Mouse (Mus musculus) kidney, embryonic 14.5 days (tissue): Measurements from ENCODE around the gene Gm16503. TPM values are rescaled to one million over a fixed set of nuclear protein-coding genes. Genes with fewer than 3 reads are reported as not detected.
"Not testable (repeated sequence)": the region's sequence is repeated elsewhere in the genome, so short reads cannot be mapped to it uniquely, and the experiment has no call there.

Experiments
- ATAC-seq: fragments of 200-750 bp; cut with Nextera tagmentation; 2 replicates; pipeline ENCODE4 v1.8.0; 2017; ENCODE audit warnings: moderate number of reproducible peaks, mild to moderate bottlenecking, moderate TSS enrichment, moderate library complexity; ENCODE audit not compliant: low FRiP score, low TSS enrichment
- H3K27ac ChIP-seq: fragments of 300-500 bp; sonication (generic); 2 replicates; pipeline ENCODE4 v1.5.1; 2014; ENCODE audit warnings: low read depth, mild to moderate bottlenecking, low read length, moderate library complexity, mixed read lengths
- H3K27me3 ChIP-seq: fragments of 300-500 bp; sonication (generic); 2 replicates; pipeline ENCODE4 v1.6.1; 2014; ENCODE audit warnings: mild to moderate bottlenecking, low read length; ENCODE audit not compliant: control insufficient read depth, insufficient read depth
- H3K36me3 ChIP-seq: fragments of 300-500 bp; sonication (generic); 2 replicates; pipeline ENCODE4 v1.6.1; 2014; ENCODE audit warnings: low read length, mixed read lengths; ENCODE audit not compliant: control insufficient read depth, insufficient read depth
- H3K4me1 ChIP-seq: fragments of 300-500 bp; sonication (generic); 2 replicates; pipeline ENCODE4 v1.6.1; 2014; ENCODE audit warnings: low read length, mixed read lengths; ENCODE audit not compliant: control insufficient read depth, insufficient read depth
- H3K4me2 ChIP-seq: fragments of 300-500 bp; sonication (generic); replicated peaks from 2 replicates; pipeline ENCODE4 v1.6.1; 2014; ENCODE audit warnings: low read depth, mild to moderate bottlenecking, low read length
- H3K4me3 ChIP-seq: fragments of 300-500 bp; sonication (generic); 2 replicates; pipeline ENCODE4 v1.5.1; 2014; ENCODE audit warnings: mild to moderate bottlenecking, low read length
- H3K9ac ChIP-seq: fragments of 300-500 bp; sonication (generic); 2 replicates; pipeline ENCODE4 v1.6.1; 2014; ENCODE audit warnings: low read depth, mild to moderate bottlenecking, low read length, moderate library complexity
- H3K9me3 ChIP-seq: fragments of 300-500 bp; sonication (generic); 2 replicates; pipeline ENCODE4 v1.6.1; 2016; ENCODE audit warnings: low read length; ENCODE audit not compliant: control insufficient read depth
- WGBS: fragments of 180-500 bp; shearing (Covaris S2); extraction: QIAGEN DNeasy Blood & Tissue Kit; methylation state at CpG from one replicate; pipeline ENCODE4 v1.1.7; 2014; 5-methylcytosine and 5-hydroxymethylcytosine counted together
- polyA plus RNA-seq: library from polyadenylated mRNA; unstranded; fragments of >200 nt; fragmentation: Nextera tagmentation; extraction: Ambion mirVana; gene quantifications from 2 replicates; pipeline ENCODE4 v1.2.1, GENCODE M21; 2014

Gene Gm16503
- polyA plus RNA-seq, 1 experiment from 2014 or later, result 0.72 TPM

DNA sequence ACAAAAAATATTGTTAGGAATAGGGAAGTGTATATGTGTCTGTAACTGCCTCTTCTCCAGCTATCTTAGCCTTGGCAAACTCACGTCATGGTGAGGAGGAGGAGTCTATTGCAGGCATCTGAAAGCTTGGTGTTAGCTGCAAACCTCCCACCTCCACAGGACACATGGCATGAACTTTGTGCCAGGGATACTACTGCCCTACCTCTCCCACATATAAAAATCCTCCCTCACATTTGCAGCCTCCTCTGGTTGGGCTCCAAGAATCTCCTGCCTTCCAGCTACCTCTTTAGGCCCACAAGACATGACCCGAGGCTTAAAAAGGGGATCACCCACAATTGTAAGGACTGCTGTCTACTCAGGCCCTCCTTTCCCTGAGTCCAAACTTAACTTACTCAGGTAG is 2.3 kb upstream of the Gm16503 start:
- H3K27me3 ChIP-seq, result no peaks in the 10 kb centered on the region

DNA sequence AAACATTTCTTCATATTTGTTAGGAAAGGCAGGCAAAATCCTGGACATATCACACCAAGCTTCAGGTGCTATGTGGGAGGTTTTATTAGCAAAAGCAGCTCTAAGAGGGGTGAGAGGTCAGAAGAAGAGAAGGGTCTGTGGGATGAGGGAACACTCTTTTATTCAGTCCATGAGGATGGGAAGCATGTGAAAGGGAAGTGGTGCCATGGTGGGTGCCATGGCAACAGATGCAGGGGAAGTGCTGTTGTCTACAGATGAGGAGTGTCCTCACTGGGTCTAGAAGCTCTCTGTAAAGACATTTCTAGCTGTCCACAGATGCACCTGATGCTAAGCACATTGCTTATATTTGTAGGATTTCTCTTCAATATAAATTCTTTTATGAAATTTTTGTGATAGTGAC is 1.1 kb downstream of the Gm16503 start:
- peaks cover 27% of the 10 kb centered on the region for H3K9me3 ChIP-seq
- H3K36me3 ChIP-seq, result no peaks in the 10 kb centered on the region
- no peak overlapping the region for H3K4me3 ChIP-seq
- ATAC-seq, result no peak
- no peak overlapping the region for H3K27ac ChIP-seq
- no peaks in the 10 kb centered on the region for H3K27me3 ChIP-seq
- no peak overlapping the region for H3K4me2 ChIP-seq
- no peaks in the 10 kb centered on the region for H3K4me1 ChIP-seq
- H3K9ac ChIP-seq, result no peak overlapping the region

More for the DNA sequence above, 2.3 kb upstream of the Gm16503 start:
- Histone ChIP-seq H3K9me3 (peaks cover 27% of the 10 kb centered on the region), H3K9ac (no peak overlapping the region), H3K27ac (no peak overlapping the region), H3K4me2 (no peak overlapping the region), H3K4me3 (no peak overlapping the region), H3K36me3 (no peaks in the 10 kb centered on the region), H3K4me1 (no peaks in the 10 kb centered on the region)
- WGBS, result 89% methylated on average over 2 of the region's 2 CpGs
- no peak for ATAC-seq

DNA sequence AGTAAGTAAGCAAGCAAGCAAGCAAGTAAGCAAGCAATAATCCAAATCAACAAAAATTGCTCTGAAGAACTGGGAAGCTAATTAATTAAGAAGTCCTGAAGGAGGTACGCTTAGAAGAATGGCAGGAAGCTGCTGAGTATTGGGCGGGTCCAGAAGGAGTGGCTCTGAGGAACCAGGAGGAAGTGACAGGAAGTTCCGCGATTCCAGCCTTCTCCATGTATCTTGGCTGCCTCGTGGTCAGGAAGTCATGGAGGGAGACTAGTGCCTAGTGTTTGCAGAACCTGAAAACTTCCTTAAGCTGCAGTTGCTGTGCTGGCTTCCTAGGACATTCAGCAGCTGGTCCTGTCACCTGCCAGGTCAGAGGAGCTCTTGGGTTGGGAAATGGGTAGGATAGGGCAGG is 13.1 kb downstream of the Gm16503 start, which contains the start of gene Zfp985:
Gene Zfp985, plus strand, starts transcription at position 207 of the 400 bp plus-strand sequence.
- not testable (repeated sequence) for ATAC-seq, H3K9ac ChIP-seq, H3K4me2 ChIP-seq, H3K4me3 ChIP-seq, H3K36me3 ChIP-seq, H3K4me1 ChIP-seq, H3K9me3 ChIP-seq, H3K27me3 ChIP-seq, H3K27ac ChIP-seq
- WGBS, result 81% methylated on average over 5 of the region's 5 CpGs

DNA sequence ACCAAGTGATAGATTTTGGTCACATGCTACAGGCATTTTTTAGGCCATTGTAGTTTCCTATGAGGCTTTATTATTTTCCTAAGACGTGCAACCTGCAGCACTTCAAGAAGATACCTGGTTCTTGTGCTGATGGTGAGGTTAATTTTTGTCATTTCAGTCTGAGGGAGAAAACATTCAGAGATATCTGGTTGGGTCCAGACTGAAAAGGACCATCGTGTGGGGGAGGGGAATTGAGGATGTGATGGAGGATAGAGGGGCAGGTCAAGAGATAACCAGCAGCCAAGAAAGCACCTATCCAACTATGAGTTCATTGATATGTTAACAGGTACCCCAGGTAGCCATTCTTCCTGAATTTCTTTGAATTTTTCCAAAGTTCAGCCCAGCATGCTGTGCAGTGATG is 14.3 kb downstream of the Gm16503 start:
- not testable (repeated sequence) for H3K36me3 ChIP-seq, H3K27ac ChIP-seq, H3K4me2 ChIP-seq, H3K9me3 ChIP-seq, H3K9ac ChIP-seq, ATAC-seq, H3K4me3 ChIP-seq, H3K4me1 ChIP-seq, H3K27me3 ChIP-seq
- 89% methylated on average over 2 of the region's 2 CpGs for WGBS

- not testable (repeated sequence) for H3K27ac ChIP-seq, H3K9me3 ChIP-seq, H3K9ac ChIP-seq, H3K4me3 ChIP-seq, H3K36me3 ChIP-seq, H3K4me2 ChIP-seq, H3K27me3 ChIP-seq, H3K4me1 ChIP-seq, ATAC-seq
- 47% methylated on average over 1 of the region's 1 CpGs for WGBS
These were observed 16.9 kb downstream of the Gm16503 start for GRCm38 (mm10) chr4:147556921-147557320.

- not testable (repeated sequence) for ATAC-seq, H3K4me1 ChIP-seq, H3K4me2 ChIP-seq, H3K9ac ChIP-seq, H3K9me3 ChIP-seq, H3K4me3 ChIP-seq, H3K27ac ChIP-seq, H3K36me3 ChIP-seq, H3K27me3 ChIP-seq
These were observed 18.0 kb downstream of the Gm16503 start for GRCm38 (mm10) chr4:147558011-147558410.

DNA sequence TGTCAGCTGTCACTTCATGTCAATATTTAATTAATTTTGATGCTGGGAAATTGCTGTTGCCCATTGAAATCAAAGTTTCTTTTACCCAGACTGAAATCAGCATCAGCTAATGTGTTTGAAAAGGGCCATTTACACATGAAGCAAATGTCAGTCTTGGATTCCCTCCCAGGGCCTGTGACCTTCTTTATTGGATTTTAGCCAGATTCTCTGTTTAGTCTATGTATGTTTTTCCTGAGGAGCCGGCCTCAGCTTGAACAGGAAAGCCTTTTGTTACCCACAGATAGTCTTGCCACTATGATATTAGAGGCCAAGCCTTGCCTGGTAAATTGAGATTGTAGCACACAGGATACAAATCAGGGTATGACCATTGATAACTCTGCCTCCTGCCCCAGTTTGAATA is 19.1 kb downstream of the Gm16503 start:
- H3K9me3 ChIP-seq, H3K27me3 ChIP-seq, H3K4me1 ChIP-seq, H3K9ac ChIP-seq, ATAC-seq, H3K4me3 ChIP-seq, H3K36me3 ChIP-seq, H3K4me2 ChIP-seq, H3K27ac ChIP-seq: not testable (repeated sequence)
- 59% methylated on average over 1 of the region's 1 CpGs for WGBS

DNA sequence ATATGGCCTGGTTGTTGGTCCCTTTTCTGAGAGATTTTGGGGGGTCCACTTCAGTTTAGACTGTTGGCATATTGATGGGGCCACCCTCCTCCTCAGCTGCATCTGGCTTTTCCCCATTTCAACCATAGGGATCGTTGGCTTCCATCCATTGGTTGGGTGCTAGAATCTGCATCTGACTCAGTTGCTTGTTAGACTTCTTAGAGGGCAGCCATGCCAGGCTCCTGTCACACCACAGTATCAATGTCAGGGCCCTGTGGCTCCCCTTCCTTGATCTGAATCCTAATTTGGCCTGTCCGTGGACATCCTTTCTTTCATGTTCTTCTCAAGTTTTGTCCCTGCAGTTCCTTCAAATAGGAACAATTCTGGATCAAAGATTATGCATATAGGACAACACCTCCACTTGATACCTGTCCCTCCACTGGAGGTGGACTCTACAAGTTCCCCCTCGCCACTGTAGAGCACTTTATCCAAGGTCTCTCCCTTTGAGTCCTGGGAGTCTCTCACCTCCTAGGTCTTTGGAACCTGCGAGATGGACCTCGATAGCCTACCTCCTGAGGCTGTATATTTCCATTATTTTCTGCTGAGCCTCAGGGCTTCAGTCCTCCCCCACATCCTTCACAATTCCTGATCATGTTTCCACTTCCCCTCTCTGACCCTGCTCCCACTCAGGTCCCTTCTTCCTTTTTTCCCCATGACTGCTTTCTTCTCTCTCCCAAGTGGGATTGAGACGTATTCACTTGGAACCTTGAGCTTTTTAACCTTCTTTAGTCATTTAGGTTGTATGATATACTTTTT is 25.6 kb downstream of the Gm16503 start:
- 68% methylated on average over 6 of the region's 6 CpGs for WGBS
- no peak overlapping the region for H3K4me2 ChIP-seq
- no peak overlapping the region for H3K9ac ChIP-seq
- no peaks in the 10 kb centered on the region for H3K4me1 ChIP-seq
- no peaks in the 10 kb centered on the region for H3K27me3 ChIP-seq
- H3K9me3 ChIP-seq, result no peaks in the 10 kb centered on the region; the same call in 1 of the 2 replicates
- no peak overlapping the region for H3K27ac ChIP-seq
- no peak overlapping the region for H3K4me3 ChIP-seq
- no peaks in the 10 kb centered on the region for H3K36me3 ChIP-seq
- ATAC-seq, result no peak

- not testable (repeated sequence) for H3K4me1 ChIP-seq, H3K4me3 ChIP-seq, H3K36me3 ChIP-seq, H3K27ac ChIP-seq, H3K4me2 ChIP-seq, ATAC-seq, H3K27me3 ChIP-seq, H3K9me3 ChIP-seq, H3K9ac ChIP-seq
- WGBS, result 86% methylated on average over 8 of the region's 8 CpGs
These were observed 31.1 kb downstream of the Gm16503 start for GRCm38 (mm10) chr4:147571156-147571555.
